Mouse (Mus musculus): ENCODE results near the gene 2310007B03Rik. TPM values are rescaled to one million over a fixed set of nuclear protein-coding genes. Genes with fewer than 3 reads are reported as not detected.

2310007B03Rik gene
- polyA plus RNA-seq, 1 experiment, result not detected

DNA sequence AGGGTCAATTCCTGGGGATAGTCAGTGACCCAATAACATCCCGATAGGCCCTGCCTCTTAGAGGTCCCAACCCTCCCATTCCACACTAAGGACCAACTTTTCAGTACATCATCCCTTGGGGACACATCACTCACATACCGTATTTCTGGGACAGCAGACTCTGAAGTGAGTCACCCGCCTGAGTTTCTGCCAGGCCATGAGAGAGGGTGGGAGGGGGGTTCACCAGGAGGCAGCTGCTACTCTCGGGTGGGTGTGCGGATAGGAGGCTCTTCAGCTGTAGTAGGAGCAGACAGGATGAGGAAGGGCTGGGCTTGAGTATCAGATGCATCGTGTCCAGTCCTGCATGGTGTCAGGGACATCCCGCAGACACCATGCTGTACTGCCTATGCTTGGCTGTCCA lies 21.0 kb downstream of the 2310007B03Rik start:
- Histone ChIP-seq H3K4me1 (ENCODE audit: control insufficient read depth, insufficient read depth, insufficient read length) (no peaks in the 10 kb centered on the region), H3K4me3 (ENCODE audit: extremely low read depth, insufficient read depth, insufficient read length) (no peak overlapping the region), H3K36me3 (ENCODE audit: control insufficient read depth, insufficient read depth, low read length) (no peaks in the 10 kb centered on the region), H3K27me3 (ENCODE audit: control insufficient read depth, insufficient read depth, low read length) (no peaks in the 10 kb centered on the region), H3K27ac (ENCODE audit: insufficient read depth, low read length) (no peak overlapping the region)
- TF ChIP-seq CTCF (IDR thresholded peaks at IDR 0.05; ENCODE audit: extremely low read depth, insufficient read depth, insufficient read length, insufficient replicate concordance) (no peak), POLR2A (IDR thresholded peaks at IDR 0.05; ENCODE audit: low read depth, low read length) (no peak)
- no peak for DNase-seq (ENCODE audit: low read depth in 1 of 2, low spot score in 2 of 2)
- 75% methylated on average over 7 of the region's 7 CpGs for WGBS

DNA sequence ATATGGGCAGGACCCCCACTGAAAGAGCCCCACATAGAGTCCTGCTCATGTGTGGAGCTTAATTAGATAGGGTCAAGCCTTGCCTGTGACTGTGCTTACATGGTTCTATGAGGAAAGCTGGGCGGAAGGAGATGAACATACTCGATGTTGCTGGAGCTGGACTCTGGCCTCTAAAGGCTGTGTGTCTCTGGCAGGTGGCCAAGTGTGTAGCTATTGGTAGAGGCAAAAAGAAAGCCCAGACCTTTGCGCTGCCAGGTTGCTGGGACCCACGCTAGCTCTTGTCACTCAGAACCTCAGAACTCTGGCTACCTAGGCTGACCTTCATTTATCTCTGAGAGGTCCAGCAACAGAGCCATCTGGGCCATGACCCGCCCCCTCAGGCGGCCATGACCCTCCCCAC lies 22.2 kb downstream of the 2310007B03Rik start:
- WGBS, result 83% methylated on average over 6 of the region's 6 CpGs
- Histone ChIP-seq H3K36me3 (ENCODE audit: control insufficient read depth, insufficient read depth, low read length) (no peaks in the 10 kb centered on the region), H3K27me3 (ENCODE audit: control insufficient read depth, insufficient read depth, low read length) (no peaks in the 10 kb centered on the region), H3K27ac (ENCODE audit: insufficient read depth, low read length) (no peak overlapping the region), H3K4me3 (ENCODE audit: extremely low read depth, insufficient read depth, insufficient read length) (no peak overlapping the region), H3K4me1 (ENCODE audit: control insufficient read depth, insufficient read depth, insufficient read length) (no peaks in the 10 kb centered on the region)
- DNase-seq (ENCODE audit: low read depth in 1 of 2, low spot score in 2 of 2), result no peak
- no peak for TF ChIP-seq CTCF (IDR thresholded peaks at IDR 0.05; ENCODE audit: extremely low read depth, insufficient read depth, insufficient read length, insufficient replicate concordance)
- TF ChIP-seq POLR2A (IDR thresholded peaks at IDR 0.05; ENCODE audit: low read depth, low read length), result no peak

DNA sequence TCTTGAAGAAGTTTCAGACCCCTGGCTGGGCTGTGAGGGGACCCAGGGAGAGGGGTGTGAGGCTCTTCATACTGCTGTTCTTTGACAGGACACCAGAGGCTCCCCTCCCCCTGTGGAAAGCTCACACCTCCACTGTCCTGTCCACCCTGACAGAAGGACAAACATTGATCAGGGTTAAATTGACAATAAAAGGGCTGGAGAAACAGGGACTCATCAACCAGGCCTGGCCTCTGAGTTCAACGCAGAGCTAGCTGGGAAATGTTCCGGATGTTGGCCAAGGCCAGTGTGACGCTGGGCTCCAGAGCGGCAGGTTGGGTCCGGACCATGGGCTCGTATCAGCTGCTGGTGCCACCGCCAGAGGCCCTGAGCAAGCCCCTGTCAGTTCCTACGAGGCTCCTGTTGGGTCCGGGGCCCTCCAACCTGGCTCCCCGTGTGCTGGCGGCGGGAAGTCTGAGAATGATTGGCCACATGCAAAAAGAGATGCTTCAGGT lies 25.7 kb downstream of the 2310007B03Rik start, which contains the start of gene Agxt:
Gene Agxt (plus strand): TSS at position 205 of the 491 bp plus-strand sequence.
- no peak within 1 kb of the TSS for H3K4me3 ChIP-seq (ENCODE audit: extremely low read depth, insufficient read depth, insufficient read length)
- WGBS, result 86% methylated on average over 12 of the region's 12 CpGs
- H3K36me3 ChIP-seq (ENCODE audit: control insufficient read depth, insufficient read depth, low read length), result no peaks in the 10 kb centered on the region
- no peaks in the 10 kb centered on the region for H3K27me3 ChIP-seq (ENCODE audit: control insufficient read depth, insufficient read depth, low read length)
- H3K27ac ChIP-seq (ENCODE audit: insufficient read depth, low read length), result no peak within 1 kb of the TSS
- no peak for TF ChIP-seq CTCF (IDR thresholded peaks at IDR 0.05; ENCODE audit: extremely low read depth, insufficient read depth, insufficient read length, insufficient replicate concordance)
- TF ChIP-seq POLR2A (IDR thresholded peaks at IDR 0.05; ENCODE audit: low read depth, low read length), result no peak
- H3K4me1 ChIP-seq (ENCODE audit: control insufficient read depth, insufficient read depth, insufficient read length), result no peaks in the 10 kb centered on the region
- DNase-seq (ENCODE audit: low read depth in 1 of 2, low spot score in 2 of 2), result no peak

DNA sequence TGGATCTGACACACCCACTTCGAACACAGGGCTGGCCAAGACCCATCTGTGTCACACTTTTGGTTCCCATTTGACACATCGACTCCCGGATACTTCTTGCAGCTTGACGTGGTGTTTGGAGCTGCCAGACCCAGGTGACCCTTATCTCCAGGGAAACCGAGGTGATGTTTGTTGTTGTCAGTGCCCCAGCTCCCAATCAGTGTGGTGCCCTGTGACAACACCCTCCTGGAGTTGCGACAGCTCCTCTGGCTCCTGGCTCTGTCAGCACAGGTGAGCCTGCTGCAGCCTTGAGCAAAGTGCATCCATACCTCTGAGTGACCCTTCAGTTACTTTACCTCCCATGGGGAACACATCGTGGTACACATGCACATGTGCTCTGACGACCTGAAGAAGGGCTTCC lies 28.1 kb downstream of the 2310007B03Rik start:
- TF ChIP-seq CTCF (IDR thresholded peaks at IDR 0.05; ENCODE audit: extremely low read depth, insufficient read depth, insufficient read length, insufficient replicate concordance) (no peak), POLR2A (IDR thresholded peaks at IDR 0.05; ENCODE audit: low read depth, low read length) (no peak)
- Histone ChIP-seq H3K27me3 (ENCODE audit: control insufficient read depth, insufficient read depth, low read length) (no peaks in the 10 kb centered on the region), H3K27ac (ENCODE audit: insufficient read depth, low read length) (no peak overlapping the region), H3K4me3 (ENCODE audit: extremely low read depth, insufficient read depth, insufficient read length) (no peak overlapping the region), H3K36me3 (ENCODE audit: control insufficient read depth, insufficient read depth, low read length) (no peaks in the 10 kb centered on the region), H3K4me1 (ENCODE audit: control insufficient read depth, insufficient read depth, insufficient read length) (no peaks in the 10 kb centered on the region)
- WGBS, result 62% methylated on average over 8 of the region's 8 CpGs
- DNase-seq (ENCODE audit: low read depth in 1 of 2, low spot score in 2 of 2), result no peak

DNA sequence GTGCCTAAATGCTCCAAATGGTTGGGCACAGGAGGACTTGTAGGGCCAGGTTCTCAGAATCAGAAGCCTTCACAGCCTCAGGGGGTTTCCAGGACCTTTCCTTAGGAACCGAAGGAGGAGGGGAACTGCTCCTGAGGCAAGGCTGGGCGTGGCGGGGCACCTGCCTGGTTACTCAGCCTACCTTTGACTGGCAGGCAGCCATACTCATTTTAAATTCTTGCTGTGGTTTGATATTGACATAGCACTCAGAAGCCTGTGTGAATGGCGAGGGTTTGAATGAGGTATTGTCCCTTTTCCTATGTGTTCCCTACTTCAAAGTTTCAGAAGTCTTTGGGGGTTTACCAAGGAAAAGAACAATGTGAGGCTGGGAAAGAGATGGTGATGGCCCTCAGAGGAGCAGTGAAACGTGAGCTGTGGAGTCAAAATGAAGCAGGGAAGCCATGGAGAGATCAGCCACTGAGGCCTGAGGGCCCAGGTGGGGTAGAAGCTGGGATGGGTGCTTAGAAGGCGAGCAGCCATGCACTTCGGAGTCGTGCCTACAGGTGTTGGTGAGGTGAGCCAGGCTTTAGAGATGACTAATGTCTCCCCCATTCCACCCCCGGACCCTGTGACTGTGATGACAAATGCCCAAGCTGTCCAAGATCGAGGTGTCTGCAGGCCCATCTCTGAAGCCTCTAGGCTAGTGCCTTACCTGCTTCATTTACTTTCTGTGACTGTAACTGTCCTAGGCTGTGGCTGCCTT lies 30.3 kb downstream of the 2310007B03Rik start:
- Histone ChIP-seq H3K36me3 (ENCODE audit: control insufficient read depth, insufficient read depth, low read length) (no peaks in the 10 kb centered on the region), H3K4me3 (ENCODE audit: extremely low read depth, insufficient read depth, insufficient read length) (no peak overlapping the region), H3K27ac (ENCODE audit: insufficient read depth, low read length) (no peak overlapping the region), H3K27me3 (ENCODE audit: control insufficient read depth, insufficient read depth, low read length) (no peaks in the 10 kb centered on the region), H3K4me1 (ENCODE audit: control insufficient read depth, insufficient read depth, insufficient read length) (no peaks in the 10 kb centered on the region)
- DNase-seq (ENCODE audit: low read depth in 1 of 2, low spot score in 2 of 2), result no peak
- WGBS, result 75% methylated on average over 10 of the region's 10 CpGs
- TF ChIP-seq CTCF (IDR thresholded peaks at IDR 0.05; ENCODE audit: extremely low read depth, insufficient read depth, insufficient read length, insufficient replicate concordance) (no peak), POLR2A (IDR thresholded peaks at IDR 0.05; ENCODE audit: low read depth, low read length) (no peak)

DNA sequence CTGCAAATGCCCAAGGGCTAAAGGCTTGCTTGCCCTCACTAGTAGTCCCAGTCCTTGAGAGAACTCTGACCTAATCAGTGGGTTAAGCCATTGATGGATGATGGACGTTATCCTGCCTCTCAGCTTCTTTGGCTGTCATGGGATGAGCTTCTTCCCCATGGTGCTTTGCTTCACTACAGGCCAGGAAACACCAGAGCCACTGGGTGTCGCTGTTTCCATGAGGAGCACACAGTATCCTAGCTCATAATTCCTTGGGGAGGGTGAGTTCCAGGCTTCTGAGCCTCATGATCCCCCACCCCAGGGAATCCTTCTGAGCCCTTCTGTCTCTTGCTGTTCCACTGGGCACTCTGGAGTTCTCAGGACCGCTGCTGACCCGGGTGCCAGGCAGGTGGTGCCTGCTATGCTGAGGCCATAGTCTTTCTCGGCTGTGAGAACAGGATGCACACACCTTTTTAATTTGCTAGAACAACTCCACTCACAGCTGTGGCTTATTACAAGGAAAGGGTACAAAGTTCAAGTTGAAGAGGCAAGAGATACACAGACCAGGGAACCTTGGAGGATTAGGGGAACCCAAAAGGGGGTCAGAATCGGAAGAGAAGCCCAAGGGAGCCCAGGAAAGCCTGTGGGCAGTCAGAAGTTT lies 31.9 kb downstream of the 2310007B03Rik start:
- no peak for TF ChIP-seq CTCF (IDR thresholded peaks at IDR 0.05; ENCODE audit: extremely low read depth, insufficient read depth, insufficient read length, insufficient replicate concordance)
- no peak for TF ChIP-seq POLR2A (IDR thresholded peaks at IDR 0.05; ENCODE audit: low read depth, low read length)
- Histone ChIP-seq H3K4me1 (ENCODE audit: control insufficient read depth, insufficient read depth, insufficient read length) (no peaks in the 10 kb centered on the region), H3K27me3 (ENCODE audit: control insufficient read depth, insufficient read depth, low read length) (no peaks in the 10 kb centered on the region), H3K36me3 (ENCODE audit: control insufficient read depth, insufficient read depth, low read length) (no peaks in the 10 kb centered on the region), H3K4me3 (ENCODE audit: extremely low read depth, insufficient read depth, insufficient read length) (no peak overlapping the region), H3K27ac (ENCODE audit: insufficient read depth, low read length) (no peak overlapping the region)
- DNase-seq (ENCODE audit: low read depth in 1 of 2, low spot score in 2 of 2), result no peak
- WGBS, result 45% methylated on average over 6 of the region's 6 CpGs

DNA sequence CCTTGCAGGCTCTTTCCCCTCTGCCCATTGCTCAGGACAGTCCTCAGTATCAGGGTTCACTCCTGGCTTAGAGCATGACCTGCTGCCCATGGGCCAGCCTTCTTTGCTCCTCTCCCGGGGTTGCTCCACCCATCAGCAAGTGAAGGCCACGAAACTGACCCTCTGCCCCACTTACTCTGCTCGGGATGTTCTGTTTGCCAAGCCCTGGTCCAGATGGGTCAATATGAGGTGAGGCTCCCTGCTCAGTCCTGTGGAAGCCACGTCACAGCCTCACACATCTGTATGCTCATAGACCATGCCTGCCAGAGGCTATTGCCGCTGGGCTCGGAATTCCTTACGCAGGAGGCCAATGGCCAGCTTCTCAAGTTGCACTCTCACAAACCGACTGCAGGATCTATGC lies 32.5 kb downstream of the 2310007B03Rik start:
- Histone ChIP-seq H3K4me1 (ENCODE audit: control insufficient read depth, insufficient read depth, insufficient read length) (no peaks in the 10 kb centered on the region), H3K27ac (ENCODE audit: insufficient read depth, low read length) (no peak overlapping the region), H3K36me3 (ENCODE audit: control insufficient read depth, insufficient read depth, low read length) (no peaks in the 10 kb centered on the region), H3K4me3 (ENCODE audit: extremely low read depth, insufficient read depth, insufficient read length) (no peak overlapping the region), H3K27me3 (ENCODE audit: control insufficient read depth, insufficient read depth, low read length) (no peaks in the 10 kb centered on the region)
- TF ChIP-seq POLR2A (IDR thresholded peaks at IDR 0.05; ENCODE audit: low read depth, low read length), result no peak
- TF ChIP-seq CTCF (IDR thresholded peaks at IDR 0.05; ENCODE audit: extremely low read depth, insufficient read depth, insufficient read length, insufficient replicate concordance), result no peak
- WGBS, result 86% methylated on average over 8 of the region's 8 CpGs
- DNase-seq (ENCODE audit: low read depth in 1 of 2, low spot score in 2 of 2), result no peak

All from spleen, adult 2 months (tissue).